Mouse (Mus musculus) yolk sac, embryonic 10.5 days (tissue): Measurements from ENCODE around the gene Notch1.

Experiments
- DNase-seq: peaks from one replicate; pipeline ENCODE4 v3.0.0-alpha.2; 2017; ENCODE audit warnings: low spot score

The Notch1 gene

DNA sequence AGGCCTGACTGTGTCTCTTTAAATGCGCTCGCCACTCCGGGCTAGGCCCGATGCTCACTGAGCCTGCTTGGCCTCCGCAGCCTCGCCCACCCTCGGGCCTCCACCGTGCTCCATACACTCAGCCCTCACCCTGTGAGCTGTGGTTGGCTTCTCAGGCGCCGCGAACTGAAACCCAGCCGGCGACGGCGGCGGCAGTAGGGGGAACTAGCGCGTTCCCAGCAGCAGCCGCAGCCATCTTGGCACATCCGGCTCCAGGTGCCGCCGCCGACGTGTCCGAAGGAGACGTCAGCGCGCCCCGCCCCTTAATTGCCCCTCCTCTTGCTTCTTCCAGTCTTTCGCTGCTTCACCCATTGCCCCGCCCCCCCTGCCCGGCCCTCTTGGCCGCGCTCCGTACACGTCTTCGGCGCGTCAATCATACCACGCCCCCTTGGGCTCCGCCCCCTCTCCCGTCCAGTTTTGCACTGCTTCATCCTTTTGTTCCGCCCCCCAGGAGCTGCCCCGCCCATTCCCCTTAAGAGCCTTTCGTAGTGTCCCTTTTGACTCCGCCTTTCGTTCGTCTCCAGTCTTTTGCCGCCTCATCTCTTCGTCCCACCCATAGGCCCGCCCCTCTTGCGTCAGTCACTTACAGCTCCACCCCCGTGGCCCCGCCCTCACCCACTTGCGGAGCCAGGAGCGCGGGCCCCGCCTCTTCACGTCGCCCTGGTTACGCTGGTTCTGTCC lies 71.4 kb downstream of the Notch1 start, which contains the start of gene Sec16a:
Sec16a (minus strand) TSS at position 271 of the 720 bp plus-strand sequence.
- DNase-seq = peak; percentile 100

- no peak for DNase-seq
Observed at GRCm38 (mm10) chr2:26444368-26444767, 72.1 kb downstream of the Notch1 start.

DNA sequence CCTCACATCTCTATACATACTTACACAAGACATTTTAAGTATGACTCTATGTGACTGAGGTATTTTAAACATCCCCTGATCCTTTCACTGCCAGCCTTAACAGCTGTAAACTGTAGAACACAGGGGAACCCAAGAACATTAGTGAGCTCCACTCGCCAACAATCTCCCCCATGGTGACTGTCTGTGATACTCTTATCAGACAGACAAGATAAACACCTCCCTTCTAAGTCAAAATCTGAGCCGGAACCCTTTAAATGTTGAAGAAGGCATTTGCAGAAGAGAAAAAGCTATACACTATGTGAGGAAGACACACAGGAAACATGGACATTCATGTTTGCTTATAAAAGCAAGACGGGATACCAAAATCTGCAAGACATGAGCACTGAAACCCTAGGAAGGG lies 72.6 kb downstream of the Notch1 start:
- DNase-seq = no peak

- no peak for DNase-seq
Observed at GRCm38 (mm10) chr2:26442843-26443242, 73.6 kb downstream of the Notch1 start.

GRCm38 (mm10) chr2:26441688-26442087 lies 74.8 kb downstream of the Notch1 start:
- DNase-seq = no peak

GRCm38 (mm10) chr2:26441261-26441660 lies 75.2 kb downstream of the Notch1 start:
- DNase-seq = no peak

GRCm38 (mm10) chr2:26439671-26440070 lies 76.8 kb downstream of the Notch1 start:
- DNase-seq = no peak

DNA sequence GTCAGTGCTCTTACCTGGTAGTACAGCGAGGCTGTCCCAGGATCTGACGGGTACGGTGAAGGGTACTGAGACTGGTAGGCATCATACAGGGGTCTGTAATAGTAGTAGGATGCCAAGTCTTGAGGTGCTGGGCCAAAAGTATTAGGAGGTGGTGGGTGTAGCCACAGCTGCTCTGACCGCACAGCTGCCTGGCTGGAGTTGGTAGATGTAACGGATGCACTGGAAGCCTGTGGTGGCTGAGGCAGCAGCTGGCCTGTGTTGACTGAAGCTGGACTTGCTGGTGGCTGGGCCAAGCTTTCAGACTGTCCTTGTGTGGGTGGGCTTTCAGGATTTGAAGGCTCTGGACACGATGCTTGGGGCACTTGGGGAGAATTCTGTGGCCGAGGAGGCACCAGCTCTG lies 78.1 kb downstream of the Notch1 start:
- no peak for DNase-seq

DNA sequence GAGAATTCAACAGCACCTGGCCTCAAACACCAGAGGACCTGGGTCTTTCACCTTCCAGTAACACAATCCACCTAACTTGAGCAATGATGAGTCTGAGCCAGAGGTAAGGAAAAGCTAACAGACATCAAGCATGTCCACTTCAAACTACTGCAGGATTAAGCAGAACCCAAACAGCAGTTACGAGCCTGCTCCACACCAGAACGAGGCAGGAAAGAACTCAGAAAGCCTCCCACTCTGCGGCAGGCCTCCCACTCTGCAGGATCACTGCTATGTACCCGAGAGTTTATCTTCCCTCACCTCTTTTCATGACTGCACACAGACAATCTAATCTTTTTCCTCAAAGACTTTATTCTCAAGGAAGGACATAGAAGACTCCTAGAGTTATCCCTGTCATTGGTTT lies 79.2 kb downstream of the Notch1 start:
- no peak for DNase-seq

DNA sequence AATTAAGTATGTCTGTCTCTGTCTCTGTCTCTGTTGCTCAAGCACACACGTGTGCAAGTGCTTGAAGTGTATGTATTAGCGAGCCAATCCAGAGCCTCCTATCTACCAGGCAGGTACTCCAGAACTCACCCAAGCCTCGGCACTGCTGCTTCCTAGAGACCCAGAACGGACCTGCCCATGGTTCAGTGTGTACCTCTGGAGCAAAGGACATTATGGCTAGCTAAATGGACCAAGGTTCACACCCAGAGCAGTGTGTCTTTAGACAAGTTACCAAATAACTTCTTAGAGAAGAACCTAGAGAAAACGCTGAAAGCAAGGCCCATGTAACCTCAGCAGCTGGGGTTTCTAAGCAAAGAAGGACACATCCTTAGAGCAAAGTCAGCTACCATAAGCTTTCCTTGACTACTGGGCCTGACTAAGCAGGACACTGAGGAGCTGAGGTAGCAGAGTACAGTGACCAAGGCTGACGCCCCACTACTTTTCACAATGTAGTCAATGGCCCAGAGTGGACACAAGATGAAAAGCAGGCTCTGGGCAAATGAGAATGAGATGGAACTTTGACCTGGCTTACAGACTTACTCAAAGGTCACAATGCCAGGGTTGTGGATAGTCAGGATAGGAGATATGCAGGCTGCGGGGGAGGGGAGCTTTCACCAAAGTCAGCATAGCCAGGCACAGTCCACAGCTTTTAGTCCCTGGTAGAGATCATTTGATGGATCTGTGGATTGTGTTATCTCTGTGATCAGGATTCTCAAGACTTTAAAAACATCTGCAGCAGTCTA lies 81.5 kb downstream of the Notch1 start:
- peak; percentile 82 for DNase-seq

GRCm38 (mm10) chr2:26429851-26430250 lies 86.6 kb downstream of the Notch1 start:
- no peak for DNase-seq

- no peak for DNase-seq
Observed at GRCm38 (mm10) chr2:26424541-26424940, 91.9 kb downstream of the Notch1 start.

DNA sequence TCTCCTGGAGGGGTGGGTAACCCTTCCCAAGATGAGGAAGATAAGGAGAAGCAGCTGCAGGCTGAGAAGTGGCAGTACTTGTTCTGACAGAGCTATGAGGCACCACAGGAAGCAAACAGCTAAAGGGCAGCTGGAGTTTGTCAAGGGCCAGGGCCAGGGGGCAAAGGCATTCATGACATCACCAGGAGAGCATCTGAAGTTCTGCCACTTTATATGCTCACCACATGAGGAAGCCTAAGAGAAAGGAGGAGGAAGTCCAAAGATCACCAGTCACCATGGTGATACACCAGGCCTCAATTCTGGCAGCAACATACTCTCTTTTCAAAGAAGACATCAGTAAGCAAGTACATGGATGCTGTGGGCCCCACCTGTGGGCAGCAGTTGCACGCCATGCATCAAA lies 93.4 kb downstream of the Notch1 start:
- DNase-seq = peak; percentile 17

DNA sequence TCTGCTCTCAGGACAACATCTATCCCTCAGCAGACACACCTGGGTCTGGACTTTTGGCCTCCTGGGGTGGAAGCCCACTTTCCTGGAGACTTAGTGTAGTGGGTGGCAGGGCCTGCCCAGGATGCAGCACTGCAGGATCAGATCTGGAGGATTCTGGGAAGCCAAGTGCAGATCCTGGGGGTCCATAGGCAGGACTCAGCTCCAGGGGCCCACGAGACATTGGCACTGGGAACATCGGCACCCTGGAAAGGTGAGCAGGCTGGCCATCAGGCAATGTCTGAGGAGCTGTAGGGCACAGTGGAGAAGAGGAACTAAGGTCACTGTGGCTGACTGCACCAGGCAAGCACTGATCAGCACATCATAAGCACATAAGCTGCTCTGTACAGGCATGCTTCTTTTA lies 94.5 kb downstream of the Notch1 start:
- DNase-seq = no peak

- DNase-seq = no peak
Observed at GRCm38 (mm10) chr2:26418120-26418519, 98.3 kb downstream of the Notch1 start.

- no peak for DNase-seq
Observed at GRCm38 (mm10) chr2:26417066-26417465, 99.4 kb downstream of the Notch1 start.

- no peak for DNase-seq
Observed at GRCm38 (mm10) chr2:26410931-26411411, 105.5 kb downstream of the Notch1 start.

DNA sequence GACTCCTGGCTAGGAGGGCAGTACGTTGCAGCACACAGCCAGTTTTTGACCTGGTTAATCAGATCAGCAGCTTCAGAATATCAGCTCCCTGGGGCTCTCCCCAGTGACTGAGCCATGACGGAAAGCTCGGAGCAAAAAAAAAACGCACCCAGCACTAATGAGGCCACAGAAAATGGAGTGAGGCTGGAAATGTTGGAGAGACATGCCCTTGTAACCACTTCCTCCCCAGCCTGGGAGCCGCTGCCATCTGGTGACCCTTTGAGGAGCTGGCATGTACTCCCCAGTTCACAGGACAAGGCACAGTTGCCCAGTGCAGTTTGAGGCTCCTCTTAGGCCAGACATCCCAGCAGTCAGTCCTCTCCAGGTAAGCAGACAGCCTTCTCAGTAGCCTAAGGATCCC lies 106.4 kb downstream of the Notch1 start:
- no peak for DNase-seq

DNA sequence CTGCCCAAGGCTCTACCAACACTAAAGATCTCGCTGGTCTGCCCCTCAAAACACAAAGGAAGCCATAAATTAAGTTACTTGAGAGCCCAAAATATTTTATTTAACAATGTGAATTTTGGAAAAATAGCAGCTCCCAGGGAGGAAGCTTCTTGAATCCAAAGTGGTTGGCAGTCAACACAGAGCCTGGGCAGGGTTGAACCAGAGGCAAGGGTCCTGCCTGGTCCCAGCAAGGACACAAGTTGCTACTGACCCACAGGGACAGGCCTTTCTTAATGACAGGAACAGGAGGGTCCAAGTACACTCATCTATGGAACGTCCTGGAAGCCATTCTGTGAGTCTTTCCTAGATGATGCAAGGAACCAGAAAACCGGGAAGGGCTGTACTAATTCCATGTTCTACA lies 107.1 kb downstream of the Notch1 start:
- DNase-seq = no peak

- peak; percentile 97 for DNase-seq
Observed at GRCm38 (mm10) chr2:26408515-26409356, 107.7 kb downstream of the Notch1 start, which contains the start of gene Inpp5e. TSS of gene Inpp5e (minus strand) at chr2:26409203.
